Mouse (Mus musculus) intestine, embryonic 16.5 days (tissue): ENCODE data around the gene 9430038I01Rik. TPM values are rescaled to one million over a fixed set of nuclear protein-coding genes. Genes with fewer than 3 reads are reported as not detected.

Source experiments
- ATAC-seq: fragments of 200-750 bp; cut with Nextera tagmentation; 2 replicates; pipeline ENCODE4 v1.8.0; 2017; ENCODE audit warnings: moderate TSS enrichment, moderate library complexity
- H3K27ac ChIP-seq: fragments of 300-500 bp; sonication (generic); 2 replicates; pipeline ENCODE4 v1.5.1; 2014; ENCODE audit warnings: mild to moderate bottlenecking, low read length
- H3K27me3 ChIP-seq: fragments of 300-500 bp; sonication (generic); replicated peaks from 2 replicates; pipeline ENCODE4 v1.6.1; 2014; ENCODE audit warnings: low read length, control low read depth, mixed read lengths; ENCODE audit not compliant: control insufficient read depth, insufficient read depth
- H3K36me3 ChIP-seq: fragments of 300-500 bp; sonication (generic); 2 replicates; pipeline ENCODE4 v1.6.1; 2014; ENCODE audit warnings: low read length, control low read depth; ENCODE audit not compliant: control insufficient read depth, insufficient read depth
- H3K4me1 ChIP-seq: fragments of 300-500 bp; sonication (generic); 2 replicates; pipeline ENCODE4 v1.6.1; 2014; ENCODE audit warnings: low read length, control low read depth, mixed read lengths; ENCODE audit not compliant: control insufficient read depth, insufficient read depth
- H3K4me2 ChIP-seq: fragments of 300-500 bp; sonication (generic); 2 replicates; pipeline ENCODE4 v1.6.1; 2014; ENCODE audit warnings: low read depth, low read length, control low read depth
- H3K4me3 ChIP-seq: fragments of 300-500 bp; sonication (generic); 2 replicates; pipeline ENCODE4 v1.5.1; 2014; ENCODE audit warnings: mild to moderate bottlenecking, low read length
- H3K9ac ChIP-seq: fragments of 300-500 bp; sonication (generic); 2 replicates; pipeline ENCODE4 v1.6.1; 2014; ENCODE audit warnings: low read depth, low read length
- H3K9me3 ChIP-seq: fragments of 300-500 bp; sonication (generic); 2 replicates; pipeline ENCODE4 v1.6.1; 2016; ENCODE audit warnings: low read length, control low read depth; ENCODE audit not compliant: control insufficient read depth
- WGBS: fragments of 180-500 bp; shearing (Covaris S2); extraction: QIAGEN DNeasy Blood & Tissue Kit; methylation state at CpG from one replicate; pipeline ENCODE4 v1.1.7; 2014; 5-methylcytosine and 5-hydroxymethylcytosine counted together
- polyA plus RNA-seq: library from polyadenylated mRNA; unstranded; fragments of >200 nt; fragmentation: Nextera tagmentation; extraction: Ambion mirVana; gene quantifications from 2 replicates; pipeline ENCODE4 v1.2.1, GENCODE M21; 2015

The 9430038I01Rik gene
- polyA plus RNA-seq, 1 experiment from 2014 or later, result 23.6 TPM

- no peaks in the 10 kb centered on the region for H3K9me3 ChIP-seq
- no peaks in the 10 kb centered on the region for H3K4me1 ChIP-seq
- WGBS, result 56% methylated on average over 4 of the region's 4 CpGs
- no peaks in the 10 kb centered on the region for H3K27me3 ChIP-seq
- no peak overlapping the region for H3K9ac ChIP-seq
- H3K36me3 ChIP-seq, result no peaks in the 10 kb centered on the region
- no peak for ATAC-seq
- H3K27ac ChIP-seq, result no peak overlapping the region
- H3K4me3 ChIP-seq, result no peak overlapping the region
- H3K4me2 ChIP-seq, result no peak overlapping the region
These were observed 16.1 kb upstream of the 9430038I01Rik start for GRCm38 (mm10) chr7:137426693-137427092.

GRCm38 (mm10) chr7:137421236-137421635 is 10.7 kb upstream of the 9430038I01Rik start:
- Histone ChIP-seq H3K9me3 (no peaks in the 10 kb centered on the region), H3K27me3 (no peaks in the 10 kb centered on the region), H3K4me2 (no peak overlapping the region), H3K4me3 (no peak overlapping the region), H3K27ac (no peak overlapping the region), H3K4me1 (no peaks in the 10 kb centered on the region), H3K36me3 (no peaks in the 10 kb centered on the region), H3K9ac (no peak overlapping the region)
- ATAC-seq, result no peak
- 89% methylated on average over 4 of the region's 4 CpGs for WGBS

GRCm38 (mm10) chr7:137420550-137420949 is 10.0 kb upstream of the 9430038I01Rik start:
- H3K4me1 ChIP-seq, result no peaks in the 10 kb centered on the region
- ATAC-seq, result no peak
- H3K4me2 ChIP-seq, result no peak overlapping the region
- H3K9ac ChIP-seq, result no peak overlapping the region
- no peak overlapping the region for H3K4me3 ChIP-seq
- WGBS, result 84% methylated on average over 2 of the region's 2 CpGs
- no peaks in the 10 kb centered on the region for H3K36me3 ChIP-seq
- H3K27ac ChIP-seq, result no peak overlapping the region
- H3K27me3 ChIP-seq, result no peaks in the 10 kb centered on the region
- no peaks in the 10 kb centered on the region for H3K9me3 ChIP-seq

GRCm38 (mm10) chr7:137414710-137415109 is 4.1 kb upstream of the 9430038I01Rik start:
- ATAC-seq, result no peak
- no peaks in the 10 kb centered on the region for H3K9me3 ChIP-seq
- WGBS, result 82% methylated on average over 8 of the region's 8 CpGs
- no peak overlapping the region for H3K27ac ChIP-seq
- no peaks in the 10 kb centered on the region for H3K4me1 ChIP-seq
- H3K36me3 ChIP-seq, result no peaks in the 10 kb centered on the region
- no peak overlapping the region for H3K4me3 ChIP-seq
- H3K4me2 ChIP-seq, result no peak overlapping the region
- no peaks in the 10 kb centered on the region for H3K27me3 ChIP-seq
- no peak overlapping the region for H3K9ac ChIP-seq

- Histone ChIP-seq H3K36me3 (no peaks in the 10 kb centered on the region), H3K9ac (no peak overlapping the region), H3K27ac (no peak overlapping the region), H3K4me1 (no peaks in the 10 kb centered on the region), H3K4me2 (no peak overlapping the region), H3K27me3 (no peaks in the 10 kb centered on the region), H3K9me3 (no peaks in the 10 kb centered on the region), H3K4me3 (no peak overlapping the region)
- 90% methylated on average over 1 of the region's 1 CpGs for WGBS
- no peak for ATAC-seq
These were observed 3.0 kb downstream of the 9430038I01Rik start for GRCm38 (mm10) chr7:137407428-137408058.

- H3K27me3 ChIP-seq, result no peaks in the 10 kb centered on the region
- 80% methylated on average over 2 of the region's 2 CpGs for WGBS
- no peak overlapping the region for H3K4me3 ChIP-seq
- no peak overlapping the region for H3K9ac ChIP-seq
- H3K4me1 ChIP-seq, result no peaks in the 10 kb centered on the region
- H3K9me3 ChIP-seq, result no peaks in the 10 kb centered on the region
- ATAC-seq, result no peak
- no peak overlapping the region for H3K27ac ChIP-seq
- H3K4me2 ChIP-seq, result no peak overlapping the region
- no peaks in the 10 kb centered on the region for H3K36me3 ChIP-seq
These were observed 6.4 kb downstream of the 9430038I01Rik start for GRCm38 (mm10) chr7:137404146-137404545.

- Histone ChIP-seq H3K9me3 (no peaks in the 10 kb centered on the region), H3K9ac (no peak overlapping the region), H3K36me3 (no peaks in the 10 kb centered on the region), H3K4me3 (no peak overlapping the region), H3K4me1 (no peaks in the 10 kb centered on the region), H3K27ac (no peak overlapping the region), H3K27me3 (no peaks in the 10 kb centered on the region), H3K4me2 (no peak overlapping the region)
- WGBS, result 94% methylated on average over 4 of the region's 4 CpGs
- no peak for ATAC-seq
These were observed 11.6 kb downstream of the 9430038I01Rik start for GRCm38 (mm10) chr7:137398973-137399372.

GRCm38 (mm10) chr7:137397361-137397910 is 13.1 kb downstream of the 9430038I01Rik start:
- no peak overlapping the region for H3K4me2 ChIP-seq
- H3K4me3 ChIP-seq, result no peak overlapping the region
- WGBS, result 93% methylated on average over 8 of the region's 8 CpGs
- no peak overlapping the region for H3K27ac ChIP-seq
- no peaks in the 10 kb centered on the region for H3K9me3 ChIP-seq
- no peaks in the 10 kb centered on the region for H3K4me1 ChIP-seq
- no peaks in the 10 kb centered on the region for H3K36me3 ChIP-seq
- no peak overlapping the region for H3K9ac ChIP-seq
- ATAC-seq, result no peak
- no peaks in the 10 kb centered on the region for H3K27me3 ChIP-seq

GRCm38 (mm10) chr7:137395421-137395820 is 15.1 kb downstream of the 9430038I01Rik start:
- no peak overlapping the region for H3K4me3 ChIP-seq
- no peaks in the 10 kb centered on the region for H3K36me3 ChIP-seq
- H3K27me3 ChIP-seq, result no peaks in the 10 kb centered on the region
- no peak overlapping the region for H3K9ac ChIP-seq
- no peaks in the 10 kb centered on the region for H3K4me1 ChIP-seq
- ATAC-seq, result no peak
- no peaks in the 10 kb centered on the region for H3K9me3 ChIP-seq
- H3K4me2 ChIP-seq, result no peak overlapping the region
- 75% methylated on average over 4 of the region's 4 CpGs for WGBS
- H3K27ac ChIP-seq, result no peak overlapping the region

- no peak overlapping the region for H3K4me2 ChIP-seq
- H3K27me3 ChIP-seq, result no peaks in the 10 kb centered on the region
- no peaks in the 10 kb centered on the region for H3K9me3 ChIP-seq
- H3K9ac ChIP-seq, result no peak overlapping the region
- no peak overlapping the region for H3K4me3 ChIP-seq
- H3K4me1 ChIP-seq, result no peaks in the 10 kb centered on the region
- no peak overlapping the region for H3K27ac ChIP-seq
- 65% methylated on average over 5 of the region's 5 CpGs for WGBS
- no peaks in the 10 kb centered on the region for H3K36me3 ChIP-seq
- no peak for ATAC-seq
These were observed 22.7 kb downstream of the 9430038I01Rik start for GRCm38 (mm10) chr7:137387863-137388262.
